Mouse (Mus musculus) layer of hippocampus, postnatal 14 days (tissue): ENCODE data around the gene Kcnh4. TPM values are rescaled to one million over a fixed set of nuclear protein-coding genes. Genes with fewer than 3 reads are reported as not detected.

ENCODE experiments used
- DNase-seq, 2 experiments: peaks; one replicate each; pipeline ENCODE4 v3.0.0; 2021 to 2022; ENCODE audit warnings: low spot score in 2 of 2, mixed read lengths in 1 of 2
- total RNA-seq, 2 experiments: library from RNA; stranded (reverse); gene quantifications; 2 replicates each; pipeline ENCODE4 v1.2.3; 2021

The Kcnh4 gene
- total RNA-seq, 2 experiments from 2014 or later, result 1.0 to 1.3 TPM

DNA sequence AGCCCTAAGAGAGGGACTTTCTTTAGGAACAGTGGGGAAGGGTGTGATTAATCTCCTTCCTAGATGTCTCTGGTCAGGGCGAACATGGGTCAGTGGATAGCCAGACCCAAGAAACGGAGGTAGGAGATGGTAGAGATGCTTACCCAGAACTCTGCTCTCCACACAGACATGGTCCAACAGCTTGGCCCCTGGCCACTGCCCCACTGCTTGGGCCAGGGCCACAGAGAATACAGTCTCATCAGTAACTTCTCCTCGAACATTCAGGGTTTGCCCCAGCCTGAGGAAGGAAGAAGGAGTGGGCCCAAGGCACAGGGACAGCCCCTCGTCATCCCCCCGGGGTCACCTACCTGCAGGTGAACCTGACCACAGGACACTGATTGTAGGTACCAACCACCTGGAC, 8.1 kb upstream of the Kcnh4 start:
- DNase-seq, result no peak

DNA sequence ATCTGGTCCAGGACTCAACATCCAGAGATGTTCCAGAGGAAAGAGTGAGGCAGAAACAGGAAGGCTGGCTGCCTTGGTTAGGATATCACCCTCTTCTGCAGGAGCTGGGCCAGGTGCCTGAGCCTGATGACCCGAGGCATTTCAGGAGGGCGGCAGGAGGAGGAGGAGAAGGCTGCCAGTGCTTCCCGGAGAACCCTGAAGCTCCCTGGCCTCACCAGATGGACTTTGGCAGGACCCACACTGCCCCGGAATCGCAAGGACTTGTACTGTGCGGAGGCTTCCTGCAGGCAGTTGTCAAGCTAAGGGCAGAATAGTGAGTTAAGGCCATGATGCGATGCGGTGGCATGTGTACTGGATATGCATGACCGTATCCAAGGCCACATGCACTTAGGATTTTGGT, 7.0 kb upstream of the Kcnh4 start:
- no peak for DNase-seq

DNA sequence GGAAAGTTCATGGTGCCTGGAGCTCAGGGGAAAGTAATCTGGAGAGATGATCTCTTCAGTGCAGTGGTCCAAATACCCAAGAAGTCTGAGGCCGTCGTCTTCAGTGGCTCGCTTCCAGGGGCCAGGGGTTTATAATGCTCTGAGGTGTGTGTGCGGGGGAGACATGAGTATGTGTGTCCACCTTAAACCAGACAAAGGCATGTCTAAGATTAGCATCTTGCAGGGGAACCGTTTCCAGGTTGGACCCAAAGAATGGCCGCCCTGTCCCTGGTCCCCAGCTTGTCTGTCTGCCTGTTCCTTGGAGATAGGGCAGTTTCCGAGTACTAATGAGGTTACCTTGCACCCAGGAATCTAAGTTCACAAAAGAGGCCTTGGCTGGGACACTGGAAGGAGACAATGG, 3.1 kb upstream of the Kcnh4 start, which contains the start of gene Hcrt:
Hcrt (minus strand) TSS at position 101 of the 400 bp plus-strand sequence.
- no peak for DNase-seq

DNA sequence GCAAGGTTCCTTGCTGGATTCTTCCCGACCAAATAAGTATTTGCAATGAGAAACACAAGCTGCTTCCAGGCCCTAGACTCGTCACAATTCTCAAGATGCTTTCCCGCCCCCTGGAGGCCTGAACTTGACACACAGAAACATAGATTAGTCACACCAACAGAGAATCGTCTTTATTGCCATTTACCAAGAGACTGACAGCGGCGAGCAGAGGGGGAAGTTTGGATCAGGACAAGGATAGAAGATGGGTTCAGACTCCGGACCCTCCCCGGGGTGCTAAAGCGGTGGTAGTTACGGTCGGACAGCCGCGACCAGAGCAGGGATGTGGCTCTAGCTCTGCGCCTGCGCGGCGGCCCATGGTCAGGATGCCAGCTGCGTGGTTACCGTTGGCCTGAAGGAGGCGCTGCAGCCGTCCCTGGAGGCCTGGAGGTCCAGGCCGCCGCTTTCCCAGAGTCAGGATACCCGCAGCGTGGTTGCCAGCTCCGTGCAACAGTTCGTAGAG, 1.9 kb upstream of the Kcnh4 start:
- peak; percentile 85 to 94 for DNase-seq

- DNase-seq, result no peak
These were observed 783 bp downstream of the Kcnh4 start for GRCm38 (mm10) chr11:100758707-100759610.

- no peak for DNase-seq
These were observed 2.2 kb downstream of the Kcnh4 start for GRCm38 (mm10) chr11:100757566-100757965.

DNA sequence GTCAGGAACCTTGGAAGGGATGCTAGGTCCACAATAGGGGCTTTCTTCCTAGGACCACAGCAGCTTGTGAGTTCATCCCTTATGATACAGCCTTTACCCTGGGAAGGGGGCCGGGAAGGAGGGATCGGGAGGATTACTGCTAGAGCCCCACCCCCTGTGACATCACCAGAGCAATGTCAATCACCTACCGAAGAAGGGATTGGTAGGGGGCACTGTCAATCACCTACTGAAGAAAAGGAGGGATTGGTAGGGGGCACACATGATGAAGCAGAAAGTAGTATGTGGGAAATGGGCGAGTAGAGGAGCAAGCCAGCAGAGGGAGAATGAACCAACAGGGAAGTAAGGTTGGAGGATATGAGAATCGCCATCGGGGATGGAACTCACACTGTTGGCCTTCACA, 3.3 kb downstream of the Kcnh4 start:
- no peak for DNase-seq

GRCm38 (mm10) chr11:100754693-100755057, 5.1 kb downstream of the Kcnh4 start:
- DNase-seq, result no peak

GRCm38 (mm10) chr11:100754021-100754692, 5.6 kb downstream of the Kcnh4 start:
- no peak for DNase-seq

DNA sequence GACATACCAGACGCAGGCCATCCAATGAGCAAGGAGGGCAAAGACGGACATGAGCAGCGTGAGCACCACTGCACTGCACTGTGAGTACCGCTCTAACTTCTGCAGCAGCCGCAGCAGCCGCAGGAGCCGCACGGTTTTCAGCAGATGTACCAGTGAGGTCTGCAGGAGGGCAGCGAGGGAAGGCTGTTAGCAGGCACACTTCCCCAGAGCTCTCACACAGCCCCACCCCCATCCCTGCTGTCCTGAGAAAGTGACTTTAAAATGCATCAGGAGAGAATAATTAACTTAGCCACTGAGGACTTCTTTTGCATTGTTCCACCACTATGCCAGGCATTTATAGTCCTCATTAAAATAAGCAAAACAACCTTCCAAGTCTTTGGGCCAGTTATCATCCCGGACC, 7.4 kb downstream of the Kcnh4 start:
- no peak for DNase-seq

GRCm38 (mm10) chr11:100750127-100750526, 9.6 kb downstream of the Kcnh4 start:
- DNase-seq, result no peak

GRCm38 (mm10) chr11:100749469-100749868, 10.3 kb downstream of the Kcnh4 start:
- DNase-seq, result no peak

DNA sequence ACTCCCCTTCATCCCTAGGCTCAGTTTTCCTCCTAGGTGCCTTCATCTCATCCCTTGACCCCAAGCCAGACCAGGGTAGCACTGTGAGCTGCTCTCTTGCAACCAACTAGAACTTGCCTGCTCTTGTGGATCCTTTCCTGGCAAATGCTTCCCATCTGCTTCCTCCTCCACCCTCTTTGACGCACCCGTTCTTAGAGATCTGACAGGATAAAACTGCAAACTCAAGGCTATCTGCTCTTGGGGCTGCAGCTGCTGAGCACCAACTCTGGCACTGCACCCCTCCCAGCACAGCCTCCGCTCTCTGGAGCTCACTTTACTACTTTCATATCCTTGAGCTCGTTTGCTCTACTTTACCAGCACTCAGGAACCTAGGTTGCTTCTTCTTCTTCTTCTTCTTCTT, 11.1 kb downstream of the Kcnh4 start:
- no peak for DNase-seq

- DNase-seq, result no peak
These were observed 12.6 kb downstream of the Kcnh4 start for GRCm38 (mm10) chr11:100747114-100747513.

GRCm38 (mm10) chr11:100746546-100746945, 13.2 kb downstream of the Kcnh4 start:
- no peak for DNase-seq

- DNase-seq, result no peak
These were observed 14.7 kb downstream of the Kcnh4 start for GRCm38 (mm10) chr11:100745085-100745484.

GRCm38 (mm10) chr11:100741348-100741747, 18.4 kb downstream of the Kcnh4 start:
- no peak for DNase-seq

GRCm38 (mm10) chr11:100738749-100739148, 21.0 kb downstream of the Kcnh4 start:
- DNase-seq, result no peak

GRCm38 (mm10) chr11:100738066-100738604, 21.6 kb downstream of the Kcnh4 start, which contains the start of gene Rab5c:
Rab5c (minus strand) TSS chr11:100738215.
- DNase-seq, result peak; percentile 97 to 99

- DNase-seq, result no peak
These were observed 22.5 kb downstream of the Kcnh4 start for GRCm38 (mm10) chr11:100737105-100737733.

GRCm38 (mm10) chr11:100736746-100737080, 23.0 kb downstream of the Kcnh4 start:
- DNase-seq, result no peak
